Mouse (Mus musculus) neural tube, embryonic 15.5 days (tissue): ENCODE measurements at regions not wholly inside any gene's neighbourhood (a gene's known extent, or its start where the extent isn't known, plus 50 kb on each side); places are given as distances from the start of the nearest gene placed in this dataset.

Experiments used
- ATAC-seq: fragments of 200-750 bp; cut with Nextera tagmentation; 2 replicates; pipeline ENCODE4 v1.8.0; 2017; ENCODE audit warnings: mild to moderate bottlenecking, moderate TSS enrichment, moderate library complexity; ENCODE audit not compliant: low FRiP score
- H3K27ac ChIP-seq: fragments of 300-500 bp; sonication (generic); replicated peaks from 2 replicates; pipeline ENCODE4 v1.5.1; 2015; ENCODE audit warnings: mild to moderate bottlenecking, inconsistent platforms
- H3K27me3 ChIP-seq: fragments of 300-500 bp; sonication (generic); replicated peaks from 2 replicates; pipeline ENCODE4 v1.6.1; 2015; ENCODE audit warnings: inconsistent platforms
- H3K36me3 ChIP-seq: fragments of 300-500 bp; sonication (generic); 2 replicates; pipeline ENCODE4 v1.6.1; 2015; ENCODE audit warnings: inconsistent platforms
- H3K4me1 ChIP-seq: fragments of 300-500 bp; sonication (generic); 2 replicates; pipeline ENCODE4 v1.6.1; 2015; ENCODE audit warnings: inconsistent platforms
- H3K4me2 ChIP-seq: fragments of 300-500 bp; sonication (generic); 2 replicates; pipeline ENCODE4 v1.6.1; 2015; ENCODE audit warnings: inconsistent platforms, mild to moderate bottlenecking, moderate library complexity
- H3K4me3 ChIP-seq: fragments of 300-500 bp; sonication (generic); replicated peaks from 2 replicates; pipeline ENCODE4 v1.5.1; 2015; ENCODE audit warnings: mild to moderate bottlenecking, inconsistent platforms
- H3K9ac ChIP-seq: fragments of 300-500 bp; sonication (generic); replicated peaks from 2 replicates; pipeline ENCODE4 v1.6.1; 2015; ENCODE audit warnings: mild to moderate bottlenecking, inconsistent platforms
- H3K9me3 ChIP-seq: fragments of 300-500 bp; sonication (generic); replicated peaks from 2 replicates; pipeline ENCODE4 v1.6.1; 2016; ENCODE audit warnings: inconsistent platforms
- WGBS: fragments of 180-500 bp; shearing (Covaris S2); methylation state at CpG from one replicate; pipeline ENCODE4 v1.1.7; 2015; ENCODE audit warnings: mixed read lengths; 5-methylcytosine and 5-hydroxymethylcytosine counted together

GRCm38 (mm10) chr14:100864792-100865191, 335.3 kb downstream of the Prr30 start:
- H3K9ac ChIP-seq, result no peak overlapping the region
- H3K4me3 ChIP-seq, result no peak overlapping the region
- no peaks in the 10 kb centered on the region for H3K27me3 ChIP-seq
- H3K36me3 ChIP-seq, result no peaks in the 10 kb centered on the region
- H3K27ac ChIP-seq, result no peak overlapping the region
- WGBS, result 80% methylated on average over 2 of the region's 2 CpGs
- no peaks in the 10 kb centered on the region for H3K9me3 ChIP-seq
- ATAC-seq, result no peak
- H3K4me1 ChIP-seq, result no peaks in the 10 kb centered on the region
- no peak overlapping the region for H3K4me2 ChIP-seq

DNA sequence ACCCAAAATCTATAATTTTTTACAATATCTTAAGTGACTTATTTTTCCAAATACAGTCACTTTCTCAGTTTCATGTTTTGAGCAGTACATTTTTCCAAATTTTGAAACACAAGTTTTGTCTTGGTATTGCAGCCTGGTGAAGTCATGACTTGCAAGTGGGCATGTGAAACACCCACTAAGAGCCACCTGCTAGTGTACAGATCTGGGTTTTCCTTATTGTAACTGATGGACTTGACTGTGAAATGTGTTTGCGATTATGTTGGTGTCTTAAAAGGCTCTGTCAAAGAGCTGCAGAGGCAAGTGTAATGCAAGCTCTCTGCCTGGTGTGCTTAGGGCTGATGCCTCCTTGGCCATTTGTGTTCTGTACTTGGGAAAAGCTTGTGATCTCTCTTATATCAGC, 336.0 kb downstream of the Prr30 start:
- H3K9me3 ChIP-seq, result no peaks in the 10 kb centered on the region
- no peak for ATAC-seq
- no peaks in the 10 kb centered on the region for H3K27me3 ChIP-seq
- H3K4me1 ChIP-seq, result no peaks in the 10 kb centered on the region
- no peaks in the 10 kb centered on the region for H3K36me3 ChIP-seq
- no peak overlapping the region for H3K9ac ChIP-seq
- H3K27ac ChIP-seq, result no peak overlapping the region
- 89% methylated on average over 1 of the region's 1 CpGs for WGBS
- no peak overlapping the region for H3K4me2 ChIP-seq
- H3K4me3 ChIP-seq, result no peak overlapping the region

DNA sequence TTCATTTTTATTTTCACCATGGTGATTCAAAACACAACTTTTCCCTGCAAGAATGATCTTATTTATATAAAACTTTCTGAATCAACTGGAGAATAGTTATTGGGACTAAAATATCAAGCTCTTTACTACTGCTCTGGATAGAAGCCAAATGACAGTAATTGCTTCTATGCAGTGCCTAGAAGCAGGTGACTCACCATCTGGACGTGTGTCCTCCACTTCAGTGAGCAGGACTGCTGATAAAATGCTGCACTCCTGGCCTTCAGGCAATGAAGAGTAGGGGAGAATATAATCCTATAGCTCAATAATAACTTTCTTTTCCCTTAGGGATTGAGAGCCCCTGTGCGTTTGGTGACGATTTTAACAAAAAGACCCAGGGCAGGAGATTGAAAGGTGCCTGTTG, 357.3 kb downstream of the Prr30 start:
- H3K27me3 ChIP-seq, result no peaks in the 10 kb centered on the region
- 59% methylated on average over 3 of the region's 3 CpGs for WGBS
- H3K9me3 ChIP-seq, result no peaks in the 10 kb centered on the region
- H3K4me1 ChIP-seq, result no peaks in the 10 kb centered on the region
- H3K27ac ChIP-seq, result no peak overlapping the region
- no peak overlapping the region for H3K4me3 ChIP-seq
- H3K9ac ChIP-seq, result no peak overlapping the region
- no peak overlapping the region for H3K4me2 ChIP-seq
- no peaks in the 10 kb centered on the region for H3K36me3 ChIP-seq
- ATAC-seq, result no peak
